Mouse (Mus musculus): ENCODE results near the gene Calhm4.

DNA sequence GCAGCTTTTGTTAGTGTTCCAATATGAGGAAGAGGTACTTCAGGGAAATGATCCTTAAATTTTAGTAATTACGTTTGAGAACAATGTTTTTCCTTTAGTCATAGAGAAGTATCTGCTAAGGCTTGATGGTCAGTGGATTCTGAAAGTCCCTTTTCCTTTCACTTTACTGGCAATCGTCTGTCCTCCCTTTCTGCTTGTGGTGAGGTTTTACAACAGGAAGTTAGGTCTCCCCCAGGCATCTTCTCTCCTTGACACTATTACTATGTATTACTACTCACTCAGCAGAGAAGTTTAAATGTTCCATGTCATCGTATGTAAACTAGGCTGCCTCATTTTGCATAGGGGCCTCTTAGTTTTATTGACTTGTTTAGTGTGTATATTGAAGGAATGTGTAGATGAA, 45.4 kb upstream of the Calhm4 start:
- TF ChIP-seq CTCF (IDR thresholded peaks at IDR 0.05; ENCODE audit: control insufficient read depth, insufficient read depth, insufficient replicate concordance, low read depth, low read length) (no peak), POLR2A (IDR thresholded peaks at IDR 0.05; ENCODE audit: control insufficient read depth, low read depth, low read length) (no peak)

All from testis, adult 2 months (tissue).